Mouse (Mus musculus): Measurements from ENCODE around the gene Olfr1000. TPM values are rescaled to one million over a fixed set of nuclear protein-coding genes. Genes with fewer than 3 reads are reported as not detected.
"Not testable (repeated sequence)": the region's sequence is repeated elsewhere in the genome, so short reads cannot be mapped to it uniquely, and the experiment has no call there.

The Olfr1000 gene
- not detected for total RNA-seq (2022)

DNA sequence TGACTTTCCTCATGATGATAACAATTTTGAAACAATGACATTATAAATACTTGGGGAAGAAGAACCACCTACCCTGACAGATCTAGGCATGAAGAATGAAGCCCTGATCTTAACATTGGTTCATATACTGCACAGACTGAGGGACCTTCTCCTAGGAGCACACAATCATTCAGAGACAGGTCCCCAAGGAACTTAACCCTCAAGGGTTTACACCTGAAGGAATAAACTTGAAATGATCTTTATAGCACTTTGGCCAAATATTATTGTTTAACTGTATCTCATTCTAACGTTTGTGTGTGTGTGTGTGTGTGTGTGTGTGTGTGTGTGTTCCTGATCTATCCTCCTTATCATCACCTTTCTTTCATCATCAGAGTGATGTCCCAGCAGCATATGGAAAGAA is at the start of gene Olfr1000:
Olfr1000 (minus strand) TSS at position 101 of the 400 bp plus-strand sequence.
- no peak for DNase-seq (ENCODE audit: low spot score in 2 of 2)

DNA sequence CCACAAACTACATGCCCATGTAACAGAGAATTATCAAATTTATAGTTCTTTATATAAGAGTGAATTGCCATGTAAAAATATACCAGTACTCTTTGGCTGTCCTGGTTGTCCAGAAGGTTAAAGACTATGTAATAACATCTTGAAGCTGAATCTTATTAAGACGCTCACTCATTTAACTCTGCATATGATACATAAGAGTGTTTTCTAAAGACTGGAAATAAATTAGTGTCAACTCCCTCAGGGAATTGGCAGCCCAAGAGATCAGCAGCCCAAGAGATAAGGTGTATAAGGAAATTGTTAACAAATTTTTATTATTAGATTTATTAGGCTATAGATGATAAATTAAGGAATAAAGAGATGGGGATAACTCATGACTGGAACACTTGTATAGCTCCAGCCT is 38.9 kb upstream of the Olfr1000 start, which contains the start of gene Olfr1002:
Olfr1002 (minus strand) TSS at position 101 of the 400 bp plus-strand sequence.
- no peak for DNase-seq (ENCODE audit: low spot score in 2 of 2)

DNA sequence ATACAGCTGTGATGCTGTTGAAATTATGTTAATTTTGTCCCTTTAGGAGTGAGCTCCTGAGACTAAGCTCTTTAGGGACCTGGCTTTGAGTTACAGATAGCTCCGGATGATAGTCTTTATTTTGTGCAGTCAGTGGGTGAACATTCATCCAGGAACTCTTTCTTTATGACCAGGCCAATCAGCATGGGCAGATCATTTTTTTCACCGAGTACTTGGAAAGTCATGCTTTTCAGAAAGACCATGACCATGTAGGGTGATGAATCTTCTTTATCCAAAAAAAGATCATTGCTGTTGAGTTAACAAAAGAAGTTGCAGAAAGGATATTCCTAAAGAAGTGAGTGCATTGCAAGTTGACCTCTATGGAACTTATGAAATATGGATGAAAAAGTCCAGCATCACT is 23.1 kb downstream of the Olfr1000 start, which contains the start of gene Olfr998:
Olfr998 (plus strand) TSS at position 301 of the 400 bp plus-strand sequence.
- DNase-seq (ENCODE audit: low spot score in 2 of 2): not testable (repeated sequence)

DNA sequence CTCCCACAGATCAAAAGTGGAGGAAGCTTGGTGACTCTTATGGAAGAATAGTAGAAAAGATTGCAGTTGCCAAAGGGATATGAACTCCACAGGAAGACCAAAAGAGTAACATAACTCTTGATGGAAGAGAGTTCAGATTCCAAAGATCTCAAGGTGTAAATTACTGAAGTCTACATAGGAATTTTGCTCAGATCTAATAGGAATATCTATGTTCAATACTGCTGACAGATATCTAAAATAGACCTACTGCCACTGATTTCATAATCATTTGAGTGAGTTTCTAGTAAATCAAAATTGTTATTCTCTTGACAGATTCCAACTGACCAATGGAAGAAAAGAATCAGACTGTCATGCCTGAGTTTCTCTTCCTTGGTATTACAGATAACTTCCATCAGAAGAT is 32.8 kb downstream of the Olfr1000 start, which contains the start of gene Olfr996:
Olfr996 (plus strand) TSS at position 301 of the 400 bp plus-strand sequence.
- no peak for DNase-seq (ENCODE audit: low spot score in 2 of 2)

DNA sequence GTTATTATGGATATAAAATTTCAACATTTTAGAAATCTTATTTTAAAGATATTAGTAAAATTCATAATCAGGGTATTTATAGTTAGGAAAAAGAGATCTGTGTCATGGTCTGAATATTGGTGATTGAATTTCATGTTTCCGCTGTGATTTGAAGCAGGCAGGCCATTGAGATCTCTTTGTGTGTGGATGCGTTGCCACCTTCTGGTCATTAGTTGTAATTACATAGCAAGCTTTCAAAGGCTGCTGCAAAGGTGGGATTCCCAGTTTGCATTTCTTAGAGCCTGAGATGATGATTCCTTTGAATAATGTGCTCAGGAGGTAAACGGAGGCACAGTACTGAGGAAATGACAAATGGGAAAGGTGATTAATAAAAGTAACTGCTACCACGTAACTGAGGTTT is 50.5 kb downstream of the Olfr1000 start:
- no peak for DNase-seq (ENCODE audit: low spot score in 2 of 2)

DNA sequence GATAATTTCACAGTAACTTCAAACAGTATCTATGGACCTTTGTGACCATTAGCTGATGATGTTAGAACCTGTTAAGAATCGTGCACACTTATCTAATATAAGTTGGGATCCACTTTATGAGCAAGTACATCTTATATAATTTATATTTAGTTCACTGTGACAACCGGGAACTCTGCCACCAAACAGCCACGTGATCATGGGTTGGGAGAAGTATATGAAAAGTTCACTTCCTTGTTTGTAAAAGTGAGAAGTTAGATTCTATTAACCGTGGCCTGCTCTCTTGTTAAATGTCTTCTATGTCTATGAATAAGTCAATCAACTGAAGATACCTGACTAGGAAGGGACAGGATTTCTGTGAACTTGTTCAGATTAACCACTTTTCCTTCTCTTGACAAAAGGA is 51.5 kb downstream of the Olfr1000 start:
- DNase-seq (ENCODE audit: low spot score in 2 of 2): no peak

Other genes with a start within 250 kb of the Olfr1000 start
- gene Olfr988, start 248.7 kb downstream of the Olfr1000 start, total RNA-seq (2022): not detected
- not detected for gene Olfr992, start 202.4 kb downstream of the Olfr1000 start, total RNA-seq (2022)
- gene Olfr993, start 197.0 kb downstream of the Olfr1000 start, total RNA-seq (2022): not detected
- not detected for gene Olfr994, start 175.5 kb downstream of the Olfr1000 start, total RNA-seq (2022)
- gene Olfr995, start 168.3 kb downstream of the Olfr1000 start, total RNA-seq (2022): not detected
- gene 4833423E24Rik, start 92.9 kb downstream of the Olfr1000 start, total RNA-seq (2022): not detected
- not detected for gene Olfr996, start 32.7 kb downstream of the Olfr1000 start, total RNA-seq (2022)
- not detected for gene Olfr998, start 23.0 kb downstream of the Olfr1000 start, total RNA-seq (2022)
- not detected for gene Olfr1002, start 38.8 kb upstream of the Olfr1000 start, total RNA-seq (2022)
- gene Olfr154, start 52.6 kb upstream of the Olfr1000 start, total RNA-seq (2022): not detected
- gene Olfr1006, start 66.9 kb upstream of the Olfr1000 start, total RNA-seq (2022): not detected
- gene Olfr1008, start 77.5 kb upstream of the Olfr1000 start, total RNA-seq (2022): not detected
- not detected for gene Olfr1009, start 103.5 kb upstream of the Olfr1000 start, total RNA-seq (2022)
- gene Olfr1012, start 150.9 kb upstream of the Olfr1000 start, total RNA-seq (2022): not detected
- not detected for gene Olfr1013, start 155.2 kb upstream of the Olfr1000 start, total RNA-seq (2022)
- gene Olfr1014, start 160.8 kb upstream of the Olfr1000 start, total RNA-seq (2022): not detected
- gene Olfr1015, start 170.1 kb upstream of the Olfr1000 start, total RNA-seq (2022): not detected
- gene Olfr1016, start 190.6 kb upstream of the Olfr1000 start, total RNA-seq (2022): not detected
- not detected for gene Olfr1018, start 206.6 kb upstream of the Olfr1000 start, total RNA-seq (2022)
- gene Olfr1019, start 233.6 kb upstream of the Olfr1000 start, total RNA-seq (2022): not detected
- gene Olfr1020, start 235.1 kb upstream of the Olfr1000 start, total RNA-seq (2022): not detected